21 mouse cellular contexts compared by ENCODE assay signal in the genomic region with DNA sequence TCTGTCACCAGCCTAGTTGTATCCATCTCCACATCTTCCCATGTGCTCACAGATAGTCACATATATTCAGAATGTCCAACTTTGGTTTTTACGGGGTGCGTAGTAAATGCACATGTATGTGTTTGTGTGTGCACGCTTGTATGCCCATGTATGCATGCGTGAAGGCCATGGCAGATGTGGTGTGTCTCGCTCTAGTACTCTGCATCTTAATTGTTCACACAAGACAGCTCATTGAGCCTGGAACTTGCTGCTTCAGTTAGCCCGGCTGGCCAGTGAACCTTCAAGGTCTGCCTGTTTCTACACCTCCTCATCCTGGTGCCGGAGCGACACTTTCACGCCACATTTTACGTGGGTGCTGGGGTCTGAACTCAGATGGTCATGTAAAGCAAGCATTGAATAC. TPM values are rescaled to one million over a fixed set of nuclear protein-coding genes. Genes with fewer than 3 reads are reported as not detected.
DNase-seq lines count a peak whose midpoint lies in the region; ATAC-seq lines count a peak whose summit lies in the region.
"Had no signal": no experiment of that assay in that cellular context is flagged by ENCODE, and none has a peak within 500 bp of the region (broad histone marks: within the 10 kb centered on the region; RNA-seq: fewer than 3 reads in every experiment).

No protein-coding gene starts in this region.

- no peak overlapping the region for H3K4me2 ChIP-seq in embryonic facial prominence, embryonic 13.5 days
- H3K4me2 ChIP-seq in limb, embryonic 15.5 days, result no peak overlapping the region
- H3K4me2 ChIP-seq: embryonic facial prominence, embryonic 12.5 days; forebrain, embryonic 12.5 days had no signal

- 0 out of 2 replicates have a peak overlapping the region, but pooled peaks have one; percentile 78 for H3K27ac ChIP-seq in embryonic facial prominence, embryonic 13.5 days
- H3K27ac ChIP-seq in embryonic facial prominence, embryonic 10.5 days (replicated peaks), result no peak overlapping the region
- H3K27ac ChIP-seq in limb, embryonic 15.5 days, result peak overlapping the region; percentile 72
- H3K27ac ChIP-seq in limb, embryonic 10.5 days, result no peak overlapping the region
- H3K27ac ChIP-seq: forebrain, embryonic 10.5 days; forebrain, embryonic 12.5 days had no signal

- H3K4me1 ChIP-seq in embryonic facial prominence, embryonic 13.5 days, result peaks cover 14% of the 10 kb centered on the region
- peaks cover 14% of the 10 kb centered on the region for H3K4me1 ChIP-seq in embryonic facial prominence, embryonic 10.5 days
- peaks cover 31% of the 10 kb centered on the region for H3K4me1 ChIP-seq in limb, embryonic 15.5 days
- peaks cover 6% of the 10 kb centered on the region; the same call in 1 of the 2 replicates for H3K4me1 ChIP-seq in limb, embryonic 10.5 days
- H3K4me1 ChIP-seq: forebrain, embryonic 12.5 days had no signal

- H3K36me3 ChIP-seq in embryonic facial prominence, embryonic 13.5 days, result no peaks in the 10 kb centered on the region
- 0 out of 2 replicates have a peak, but pooled peaks cover 2% of the 10 kb centered on the region for H3K36me3 ChIP-seq in embryonic facial prominence, embryonic 10.5 days (replicated peaks)
- H3K36me3 ChIP-seq in limb, embryonic 15.5 days, result no peaks in the 10 kb centered on the region
- H3K36me3 ChIP-seq in limb, embryonic 10.5 days, result no peaks in the 10 kb centered on the region
- H3K36me3 ChIP-seq: embryonic facial prominence, embryonic 12.5 days; forebrain, embryonic 10.5 days; forebrain, embryonic 12.5 days had no signal

- peaks cover 11% of the 10 kb centered on the region for H3K9me3 ChIP-seq in embryonic facial prominence, embryonic 13.5 days
- H3K9me3 ChIP-seq in embryonic facial prominence, embryonic 10.5 days, result peaks cover 14% of the 10 kb centered on the region
- H3K9me3 ChIP-seq in limb, embryonic 15.5 days, result no peaks in the 10 kb centered on the region
- H3K9me3 ChIP-seq in limb, embryonic 10.5 days (replicated peaks), result peaks cover 2% of the 10 kb centered on the region; the same call in 1 of the 2 replicates

- ATAC-seq in embryonic facial prominence, embryonic 13.5 days (ENCODE audit: insufficient number of reproducible peaks, insufficient read depth, low FRiP score, low TSS enrichment, low read depth), result no peak
- ATAC-seq in limb, embryonic 15.5 days (ENCODE audit: insufficient number of reproducible peaks, low FRiP score, low TSS enrichment, low read depth), result no peak
- ATAC-seq in erythroblast, adult 5-6 weeks (replicated peaks; ENCODE audit: low FRiP score, poor library complexity, severe bottlenecking), result no peak
- ATAC-seq: forebrain, embryonic 14.5 days; forebrain, embryonic 16.5 days had no signal

- no peak overlapping the region for H3K4me3 ChIP-seq in embryonic facial prominence, embryonic 13.5 days
- H3K4me3 ChIP-seq in embryonic facial prominence, embryonic 10.5 days, result no peak overlapping the region
- no peak overlapping the region for H3K4me3 ChIP-seq in limb, embryonic 15.5 days
- no peak overlapping the region for H3K4me3 ChIP-seq in limb, embryonic 10.5 days
- H3K4me3 ChIP-seq: embryonic facial prominence, embryonic 12.5 days; erythroblast, embryonic 14.5 days; forebrain, embryonic 10.5 days; forebrain, embryonic 12.5 days had no signal

- DNase-seq in embryonic facial prominence, embryonic 10.5 days (ENCODE audit: low spot score), result no peak
- DNase-seq in limb, embryonic 10.5 days (ENCODE audit: low spot score), result no peak
- DNase-seq: adrenal gland, adult 2 months; adrenal gland, postnatal 10 days; adrenal gland, postnatal 25 days; cerebellum, adult 11 months; cerebellum, adult 18-20 months; cerebellum, adult 8-10 months; cerebellum, adult 9-11 months; cerebellum, postnatal 14 days; cerebellum, postnatal 36 days; embryo, embryonic 11 days had no signal

- WGBS in embryonic facial prominence, embryonic 13.5 days, result 92% methylated on average over 10 of the region's 10 CpGs
- WGBS in embryonic facial prominence, embryonic 10.5 days, result 96% methylated on average over 10 of the region's 10 CpGs
- WGBS in limb, embryonic 15.5 days, result 95% methylated on average over 10 of the region's 10 CpGs
- 97% methylated on average over 10 of the region's 10 CpGs for whole genome bisulfite sequencing in limb, embryonic 10.5 days

- H3K27me3 ChIP-seq in embryonic facial prominence, embryonic 13.5 days, result no peaks in the 10 kb centered on the region
- peaks cover 6% of the 10 kb centered on the region; the same call in 1 of the 2 replicates for H3K27me3 ChIP-seq in embryonic facial prominence, embryonic 10.5 days (replicated peaks; ENCODE audit: low read depth, poor library complexity, severe bottlenecking)
- H3K27me3 ChIP-seq in limb, embryonic 15.5 days, result no peaks in the 10 kb centered on the region
- no peaks in the 10 kb centered on the region for H3K27me3 ChIP-seq in limb, embryonic 10.5 days (ENCODE audit: low read depth, poor library complexity, severe bottlenecking)
- H3K27me3 ChIP-seq: embryonic facial prominence, embryonic 12.5 days had no signal

- H3K9ac ChIP-seq in embryonic facial prominence, embryonic 13.5 days, result no peak overlapping the region
- no peak overlapping the region for H3K9ac ChIP-seq in limb, embryonic 15.5 days
- H3K9ac ChIP-seq: embryonic facial prominence, embryonic 12.5 days; forebrain, embryonic 12.5 days had no signal

RNA-seq across cellular contexts. Expression of a gene that starts 52.0 kb away (rescaled TPM):
- polyA plus RNA-seq in embryonic facial prominence, embryonic 13.5 days (2015; fragmentation: Nextera tagmentation; extraction: Ambion mirVana), result 23.5 and 24.1 TPM in 2 replicates
- 17.8 and 18.0 TPM in 2 replicates for polyA plus RNA-seq in embryonic facial prominence, embryonic 10.5 days (2016; fragmentation: Nextera tagmentation; extraction: Ambion mirVana)
- 28.8 and 32.5 TPM in 2 replicates for polyA plus RNA-seq in limb, embryonic 15.5 days (2015; fragmentation: Nextera tagmentation; extraction: Ambion mirVana)
- polyA plus RNA-seq in limb, embryonic 10.5 days (2016; fragmentation: Nextera tagmentation; extraction: Ambion mirVana), result 18.3 and 19.9 TPM in 2 replicates
- total RNA-seq in erythroblast, adult 5-6 weeks (2015; ENCODE audit: low replicate concordance), result 6.5 and 10.6 TPM in 2 replicates
- total RNA-seq in erythroblast, adult 5-6 weeks (2017; ENCODE audit: low replicate concordance), result 15.5 and 19.9 TPM in 2 replicates

Comparison
In these comparisons a context has a peak if more than half of its experiments do, and no peak if none do; other contexts are left out.
1. H3K27ac ChIP-seq: peak in embryonic facial prominence, embryonic 13.5 days (single experiment) and limb, embryonic 15.5 days (single experiment); none in embryonic facial prominence, embryonic 10.5 days (single experiment) and limb, embryonic 10.5 days (single experiment).